Mouse (Mus musculus) ES-CJ7 (cell line): ENCODE data around the gene Zan.
A peak's percentile ranks its signal among the peaks of the same experiment; 100 is the strongest.

Experiments used
- DNase-seq: peaks from one replicate; pipeline ENCODE4 v3.0.0; 2011; ENCODE audit warnings: low read depth, low spot score

Zan gene

DNA sequence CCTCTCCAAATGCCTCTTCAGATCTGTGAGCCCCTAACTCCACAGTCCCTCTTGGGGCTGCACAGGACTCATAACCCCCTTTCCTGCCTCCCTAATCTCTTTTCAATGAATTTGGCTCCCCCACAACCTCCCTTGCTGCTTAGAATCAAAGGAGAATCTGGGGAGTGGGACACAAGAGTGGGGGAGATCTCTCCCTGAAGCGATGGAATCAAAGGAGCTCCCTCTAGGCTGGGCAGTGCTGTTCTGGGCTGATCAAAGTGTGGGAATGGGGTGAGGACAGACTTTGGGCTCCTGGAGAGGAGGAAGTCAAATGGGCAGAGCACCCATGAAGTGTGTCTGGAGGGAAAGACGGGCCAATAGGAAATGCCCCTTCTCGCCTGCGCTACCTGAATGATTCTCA, 125.5 kb downstream of the Zan start:
- no peak for DNase-seq

DNA sequence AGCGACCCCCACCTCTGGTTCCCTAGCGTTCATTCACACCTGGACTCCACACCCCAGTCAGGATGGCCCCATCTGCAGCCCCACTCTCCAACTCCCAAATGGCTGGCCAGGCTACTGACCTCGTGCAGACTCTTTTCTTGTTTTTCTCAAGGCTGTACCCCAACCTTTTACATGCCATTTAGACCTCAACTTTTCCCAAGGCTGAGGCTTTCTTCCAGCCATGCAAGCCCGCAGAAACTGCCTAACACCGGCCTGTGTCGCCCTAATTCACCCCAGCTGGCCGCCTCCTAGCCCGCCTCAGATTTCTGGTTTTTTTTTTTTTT, 125.8 kb downstream of the Zan start:
- DNase-seq, result no peak

DNA sequence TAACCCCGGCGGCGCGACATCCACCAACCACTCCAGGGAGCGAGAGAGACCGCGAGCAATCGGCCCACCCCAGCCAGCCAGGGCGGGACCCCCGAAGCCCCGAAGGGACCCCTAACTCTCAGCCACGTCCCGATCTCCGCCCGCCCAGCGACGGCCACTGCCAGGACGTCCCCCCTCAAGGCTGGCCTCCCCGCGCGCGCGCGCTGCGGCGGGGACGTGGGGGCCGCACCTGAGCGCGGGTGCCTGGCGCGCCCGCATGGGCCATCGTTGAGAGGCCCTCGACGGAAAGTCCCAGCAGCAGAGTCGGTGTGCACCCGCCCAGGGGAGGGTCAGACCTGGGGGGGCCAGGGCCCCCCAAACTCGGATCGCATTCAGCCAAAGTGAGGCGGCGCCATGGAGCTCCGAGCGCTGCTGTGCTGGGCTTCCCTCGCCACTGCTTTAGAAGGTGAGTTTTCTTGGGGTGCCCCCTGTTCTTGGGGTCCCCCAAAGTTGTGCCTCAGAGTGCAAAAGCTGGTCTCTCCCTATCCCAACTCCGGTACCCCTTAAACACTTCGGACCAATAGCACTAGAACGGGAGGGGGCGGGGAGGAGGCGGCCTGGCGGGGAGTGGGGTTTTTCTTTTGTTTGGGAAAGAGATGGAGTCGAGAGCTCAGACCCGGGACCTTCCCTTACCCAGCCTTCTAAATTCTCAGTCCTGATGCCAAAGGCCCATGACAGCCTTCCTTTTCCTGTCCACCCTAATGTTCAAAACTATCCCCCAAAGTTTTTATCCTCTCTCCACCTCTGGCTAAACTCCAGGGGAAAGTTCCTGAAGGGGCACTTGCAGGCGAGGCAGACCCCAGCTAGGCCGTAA, 126.4 kb downstream of the Zan start:
- DNase-seq, result no peak

DNA sequence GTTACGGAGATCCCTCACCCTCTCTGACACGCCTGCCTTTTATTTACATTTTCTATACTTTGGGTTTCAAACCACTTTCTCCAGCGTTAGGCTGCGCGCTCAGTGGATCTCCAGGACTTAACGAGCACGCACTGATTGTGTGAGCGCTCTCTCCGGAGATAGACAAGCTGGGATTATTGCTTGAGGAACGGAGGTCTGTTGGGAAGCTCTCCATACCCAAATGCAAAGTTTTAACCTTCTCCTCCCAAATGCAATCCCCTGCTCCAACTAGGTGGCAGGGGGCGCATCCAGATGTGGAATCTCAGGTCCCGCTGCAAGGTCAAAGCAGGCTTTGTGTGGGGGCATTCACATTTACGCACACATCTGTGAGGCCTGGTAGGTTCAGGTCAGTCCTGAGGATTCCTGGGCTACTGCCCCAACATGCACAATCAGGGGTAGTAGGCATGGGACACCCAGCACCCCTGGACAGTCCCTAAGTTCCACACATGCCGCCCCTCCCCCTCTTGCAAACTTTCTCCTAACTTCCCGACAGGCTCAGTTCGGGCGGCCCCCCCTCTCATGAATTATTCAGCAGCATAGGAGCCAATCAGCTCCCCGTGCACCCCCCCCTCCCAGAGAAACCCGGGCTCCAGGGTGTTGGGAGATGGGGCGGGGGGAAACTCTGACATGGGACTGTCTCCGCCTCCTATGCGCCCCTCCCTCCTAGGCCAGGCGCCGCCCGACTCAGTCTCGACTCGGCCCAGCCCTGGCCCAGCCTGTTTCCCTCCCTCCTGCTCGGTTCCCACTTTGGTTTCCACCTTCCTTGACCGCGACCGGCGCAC, 127.3 kb downstream of the Zan start, which contains the start of gene Ephb4:
Gene Ephb4, plus strand, starts transcription at position 726 of the 821 bp plus-strand sequence.
- DNase-seq, result peak; percentile 97

DNA sequence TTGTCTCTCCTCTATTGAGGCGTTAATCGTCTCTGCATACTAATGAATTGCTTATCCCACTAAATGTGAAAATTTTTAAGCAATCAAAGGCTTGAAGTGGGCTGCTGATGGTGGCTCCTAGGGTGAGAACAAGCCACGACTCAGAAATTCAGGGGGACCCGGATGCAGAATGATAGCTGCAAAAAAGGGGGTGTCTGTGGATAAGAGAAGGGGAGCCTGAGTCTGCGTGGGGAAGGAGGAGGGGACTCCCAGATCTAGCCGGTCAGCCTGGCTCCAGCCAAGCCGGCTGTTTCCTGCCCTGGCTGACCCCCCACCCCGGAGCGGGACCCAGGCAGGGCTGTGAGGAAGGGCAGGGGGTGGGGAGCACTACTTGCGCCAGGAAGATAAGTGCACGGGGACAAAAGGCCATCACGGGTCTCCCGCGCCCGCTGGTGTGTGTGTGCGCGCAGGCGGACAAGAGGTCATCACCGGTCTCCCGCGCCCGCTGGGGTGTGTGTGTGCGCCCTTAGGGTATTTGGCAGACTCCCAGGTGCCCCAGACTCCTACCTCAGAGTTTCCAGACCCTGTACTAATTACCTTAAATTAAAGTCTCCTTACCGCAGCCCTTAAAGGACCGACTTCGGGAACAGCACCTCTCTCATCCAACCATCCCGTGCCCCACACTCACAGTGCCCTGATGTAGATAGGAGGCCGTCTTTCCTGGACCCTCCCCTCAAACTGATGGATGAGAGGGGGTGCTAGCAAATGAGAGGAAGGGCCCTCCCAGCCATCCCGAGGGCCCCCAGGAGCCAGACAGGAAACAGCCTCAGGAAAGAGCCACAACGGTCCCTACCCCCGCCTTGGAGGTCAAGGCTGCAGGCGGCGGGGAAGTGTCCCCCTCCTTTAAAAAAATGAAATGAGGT, 128.1 kb downstream of the Zan start:
- DNase-seq, result peak; percentile 42

DNA sequence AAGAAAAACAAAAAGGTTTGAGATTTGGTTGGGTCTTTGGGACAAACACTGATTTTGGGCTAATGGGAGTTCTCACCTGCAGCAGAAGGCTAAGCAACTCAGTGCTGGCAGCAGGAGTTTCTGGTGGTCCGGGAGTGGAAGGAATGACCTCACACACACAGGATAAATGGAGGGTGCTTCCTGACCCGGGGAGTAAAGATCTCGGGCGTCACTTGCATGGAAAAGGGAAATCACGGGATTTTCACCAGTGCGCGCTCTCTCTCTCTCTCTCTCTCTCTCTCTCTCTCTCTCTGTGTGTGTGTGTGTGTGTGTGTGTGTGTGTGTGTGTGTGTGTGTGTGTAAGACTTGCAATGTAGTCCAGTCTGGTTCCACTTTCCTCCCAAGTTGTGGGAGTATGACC, 129.0 kb downstream of the Zan start:
- DNase-seq, result no peak

DNA sequence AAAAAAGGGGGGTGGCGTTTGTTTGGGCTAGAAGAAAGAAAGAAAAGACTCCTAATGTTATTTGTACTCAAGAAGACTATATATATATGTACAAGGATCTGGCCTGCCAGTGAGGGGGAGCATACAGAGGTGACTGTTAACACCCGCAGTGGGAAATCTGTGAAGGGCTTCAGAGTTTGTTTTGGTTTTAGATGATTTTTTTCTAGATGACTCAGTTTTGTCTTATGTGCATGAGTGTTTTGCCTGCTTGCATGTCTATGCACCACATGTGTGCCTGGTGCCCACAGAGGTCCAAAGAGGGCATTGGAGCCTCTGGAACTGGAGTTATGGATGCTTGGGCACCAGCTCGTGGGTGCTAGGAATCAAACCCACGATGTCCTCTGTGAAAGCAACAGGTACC, 129.9 kb downstream of the Zan start:
- no peak for DNase-seq

DNA sequence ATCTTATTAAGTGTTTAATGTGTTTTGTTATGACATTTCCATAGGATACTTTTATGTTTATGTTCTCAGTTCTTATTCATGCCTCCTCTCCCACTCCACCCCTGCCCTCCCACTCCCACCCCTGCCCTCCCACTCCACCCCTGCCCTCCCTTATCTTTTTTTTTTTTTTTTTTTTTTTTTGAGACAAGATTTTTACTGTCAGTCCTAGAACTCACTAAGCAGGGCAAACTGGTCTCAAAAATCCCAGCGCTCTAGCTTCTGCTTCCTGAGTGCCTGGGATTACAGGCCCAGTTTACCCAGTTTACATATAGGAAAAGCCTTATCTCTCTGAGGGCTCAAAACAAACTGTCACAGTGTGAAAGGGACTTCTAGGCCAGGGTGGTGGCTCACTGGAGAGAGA, 130.5 kb downstream of the Zan start:
- no peak for DNase-seq

DNA sequence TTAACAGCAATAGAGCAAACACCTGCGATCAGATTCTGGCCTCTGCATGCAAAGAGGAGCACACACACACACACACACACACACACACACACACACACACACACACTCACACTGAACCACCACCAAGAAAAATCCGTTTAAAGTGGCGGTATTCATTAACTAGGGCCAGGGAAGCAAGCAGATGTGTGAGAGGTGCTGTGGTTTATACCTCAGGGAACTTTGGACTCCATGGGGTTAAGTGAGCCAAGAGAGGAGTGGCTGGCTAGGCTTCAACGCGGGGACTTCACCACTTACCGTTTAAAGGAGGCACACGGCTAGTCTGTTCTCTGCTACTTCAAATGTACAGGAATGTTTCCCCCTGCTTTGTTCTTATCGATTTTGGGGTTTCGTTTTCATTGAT, 131.0 kb downstream of the Zan start:
- DNase-seq, result no peak

DNA sequence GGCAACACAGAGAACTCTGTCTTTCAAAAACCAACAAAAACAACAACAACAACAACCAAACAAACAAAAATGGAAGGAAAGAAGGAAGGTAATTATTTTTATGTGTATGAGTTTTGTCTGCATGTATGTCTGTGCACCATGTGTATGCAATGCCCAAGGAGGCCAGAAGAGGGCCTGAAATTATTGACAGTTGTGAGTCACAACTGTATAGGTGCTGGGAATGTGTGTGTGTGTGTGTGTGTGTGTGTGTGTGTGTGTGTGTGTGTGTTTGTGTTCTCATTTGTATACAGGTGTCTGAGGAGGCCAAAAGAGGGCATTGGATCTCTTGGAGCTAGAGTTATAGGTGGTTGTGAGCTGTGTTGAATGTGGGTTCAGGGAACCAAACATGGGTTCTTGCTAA, 133.0 kb downstream of the Zan start:
- DNase-seq, result no peak

DNA sequence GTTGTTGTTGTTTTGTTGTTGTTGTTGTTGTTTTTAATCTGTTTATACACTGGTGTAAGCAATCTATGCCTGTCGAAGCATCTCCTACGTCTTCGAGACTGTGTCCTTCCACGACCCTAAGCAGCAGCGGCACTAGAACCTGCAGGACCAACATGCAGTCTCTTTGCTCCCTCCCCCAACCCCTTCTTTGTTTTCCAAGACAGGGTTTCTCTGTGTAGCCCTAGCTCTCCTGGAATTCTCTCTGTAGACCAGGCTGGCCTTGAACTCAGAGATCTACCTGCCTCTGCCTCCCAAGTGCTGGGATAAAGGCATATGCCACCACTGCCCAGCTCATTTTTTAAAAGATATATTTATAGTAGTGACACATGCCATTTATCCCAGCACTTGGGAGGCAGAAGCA, 133.5 kb downstream of the Zan start:
- no peak for DNase-seq

DNA sequence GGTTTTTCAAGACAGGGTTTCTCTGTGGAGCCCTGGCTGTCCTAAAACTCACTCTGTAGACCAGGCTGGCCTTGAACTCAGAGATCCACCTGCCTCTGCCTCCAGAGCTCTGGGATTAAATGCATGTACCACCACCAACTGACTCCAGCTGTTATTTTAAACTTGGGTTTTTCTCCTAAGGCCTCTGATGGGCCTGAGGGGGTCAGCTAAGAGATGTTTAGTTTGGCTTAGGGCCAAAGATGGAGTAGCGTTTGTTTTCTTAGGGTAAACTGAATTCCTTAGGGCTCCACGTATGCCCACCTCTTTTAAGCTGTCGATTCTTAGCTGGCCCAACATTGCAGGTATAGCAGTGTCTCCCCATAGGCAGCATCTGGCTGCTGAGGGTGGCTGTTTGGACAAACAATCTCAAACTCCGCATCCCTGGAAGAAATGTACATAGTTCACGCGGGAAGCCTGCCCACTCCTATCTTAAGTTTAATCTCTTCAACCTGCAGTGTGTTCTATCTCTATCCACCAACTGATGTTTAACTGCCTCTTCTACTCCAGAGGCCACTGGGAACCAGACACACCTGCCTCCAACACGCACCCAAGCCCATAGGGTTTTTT, 134.4 kb downstream of the Zan start:
- DNase-seq, result no peak

DNA sequence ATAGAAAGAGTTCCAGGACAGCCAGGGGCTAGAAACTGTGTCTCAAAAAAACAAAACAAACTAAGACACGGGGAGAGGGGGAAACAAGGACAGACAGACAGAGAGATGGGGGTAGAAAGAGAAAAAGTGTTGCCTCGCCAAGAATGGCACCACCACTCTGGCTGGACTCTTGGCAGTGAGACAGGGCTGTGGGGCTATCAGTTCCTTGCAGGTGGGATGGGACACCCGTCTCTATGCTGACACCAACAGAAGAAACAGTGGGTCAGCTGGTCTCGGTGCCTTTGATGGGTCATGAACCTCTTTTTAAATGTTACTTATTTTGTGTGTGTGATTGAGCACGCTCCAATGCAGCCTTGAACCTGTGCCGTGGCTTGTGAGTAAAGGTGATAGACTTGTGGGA, 136.6 kb downstream of the Zan start:
- DNase-seq, result no peak

DNA sequence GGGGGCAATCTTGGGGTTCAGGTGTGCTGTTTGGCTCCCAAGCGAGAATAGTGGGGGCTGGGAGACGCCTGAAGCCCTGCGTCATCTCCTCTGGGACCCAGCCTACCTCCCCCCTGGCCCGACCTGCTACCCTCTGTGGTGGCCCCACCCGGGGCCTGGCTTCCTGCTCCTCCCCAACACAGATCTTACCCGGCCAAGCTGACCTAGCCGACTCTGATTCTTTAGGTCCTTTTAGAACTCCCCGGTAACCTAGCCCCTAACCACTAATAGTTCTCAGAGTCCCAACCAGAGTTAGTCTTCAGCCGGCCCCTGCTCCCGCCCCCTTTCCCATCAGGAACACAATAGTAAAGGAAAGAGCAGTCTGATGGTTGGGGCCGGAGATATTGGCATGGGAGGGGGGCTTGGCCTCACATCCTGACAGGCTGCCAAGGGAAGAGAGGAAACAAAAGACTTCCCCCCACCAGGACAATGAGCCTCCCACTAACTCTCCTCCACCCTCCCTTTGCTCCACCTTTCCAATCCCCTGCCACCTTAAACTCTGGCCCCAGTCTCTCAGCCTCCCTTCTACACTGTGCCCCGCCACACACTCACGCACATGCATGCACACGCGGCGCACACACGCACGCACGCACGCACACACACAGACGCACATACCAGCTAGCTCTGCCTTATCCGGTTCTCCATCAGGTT, 137.4 kb downstream of the Zan start:
- DNase-seq, result peak; percentile 81

DNA sequence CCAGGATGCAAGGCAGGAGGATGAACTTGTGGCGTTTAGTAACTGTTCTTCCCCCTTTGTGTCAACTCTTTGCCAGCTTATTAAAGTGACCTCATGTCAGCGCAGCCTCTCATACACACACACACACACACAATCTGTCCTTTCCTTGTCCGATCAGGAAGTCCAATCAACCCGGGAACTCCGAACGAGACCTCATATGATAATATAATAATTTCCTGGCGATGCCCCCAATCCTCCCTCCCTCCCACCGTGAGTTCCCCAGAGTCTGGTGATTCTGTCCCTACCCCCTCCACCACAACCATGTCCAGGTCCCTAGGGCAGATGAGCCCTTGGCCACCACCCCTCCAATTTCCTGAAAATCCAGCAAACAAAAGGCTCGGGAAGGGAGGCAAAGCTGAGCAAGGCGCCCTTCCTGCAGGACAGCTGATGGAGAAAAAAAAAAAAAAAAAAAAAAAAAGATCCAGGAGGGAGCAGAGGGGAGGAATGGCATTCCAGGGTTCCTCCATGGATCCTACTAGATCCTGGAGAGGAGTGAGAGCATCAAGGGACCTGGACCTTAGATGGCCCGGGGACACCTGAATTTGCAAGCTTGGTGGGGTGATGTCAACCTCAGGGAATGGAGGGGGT, 138.1 kb downstream of the Zan start:
- peak; percentile 40 for DNase-seq

DNA sequence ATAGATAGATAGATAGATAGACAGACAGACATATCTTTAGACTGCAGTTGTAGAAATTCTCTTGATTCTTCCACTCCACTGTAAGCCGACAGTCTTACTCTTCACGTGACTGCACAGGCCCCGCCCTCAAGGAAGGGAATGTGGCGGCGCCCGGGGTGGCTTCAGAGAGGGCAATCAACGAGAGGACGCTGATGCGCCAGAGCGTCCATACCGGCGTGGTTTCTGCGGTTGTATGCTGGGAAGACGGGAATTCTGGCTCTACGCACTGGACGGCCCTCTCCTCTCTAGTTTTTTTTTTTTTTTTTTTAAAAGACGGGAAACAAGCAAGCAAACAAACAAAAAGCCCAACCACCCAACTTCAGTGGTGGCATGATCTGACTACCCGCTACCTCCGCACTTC, 138.6 kb downstream of the Zan start:
- peak; percentile 93 for DNase-seq

DNA sequence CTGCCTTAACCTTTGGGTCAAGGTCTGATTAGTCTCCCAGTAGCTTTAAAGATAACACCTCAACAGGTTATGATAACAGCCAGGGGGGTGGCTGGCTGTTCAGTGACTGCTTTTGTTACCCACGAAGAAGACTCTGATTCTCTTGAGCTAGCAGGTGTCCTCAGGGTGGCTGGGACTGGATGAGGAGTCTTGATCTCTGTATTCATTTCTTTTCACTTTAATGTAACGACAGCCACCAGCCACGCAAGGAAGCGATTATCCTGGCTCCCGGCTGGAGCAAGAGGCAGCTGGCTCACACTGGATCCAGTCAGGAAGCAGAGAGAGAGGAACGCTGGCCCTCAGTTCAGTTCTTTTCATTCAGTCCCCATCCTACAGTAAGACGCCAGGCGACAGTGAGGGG, 139.7 kb downstream of the Zan start:
- DNase-seq, result peak; percentile 93

DNA sequence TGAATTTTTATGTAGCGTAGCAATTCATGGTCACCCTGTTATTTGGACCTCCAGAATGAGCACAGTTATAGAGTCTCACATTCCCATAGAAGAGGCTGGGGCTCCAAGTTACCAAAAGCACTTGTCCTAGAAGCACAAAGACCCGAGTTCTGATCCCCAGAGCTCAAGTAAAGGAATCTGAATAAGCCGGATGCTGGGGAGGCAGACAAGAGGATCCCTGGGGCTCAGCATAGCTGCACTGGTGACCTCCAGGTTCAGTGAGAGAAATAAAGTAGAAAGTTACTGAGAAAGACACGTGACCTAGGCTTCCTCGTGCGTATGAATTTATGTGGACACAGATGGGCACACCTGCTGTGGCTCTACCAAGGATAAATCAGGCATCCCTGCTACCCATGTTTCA, 141.8 kb downstream of the Zan start:
- DNase-seq, result no peak

DNA sequence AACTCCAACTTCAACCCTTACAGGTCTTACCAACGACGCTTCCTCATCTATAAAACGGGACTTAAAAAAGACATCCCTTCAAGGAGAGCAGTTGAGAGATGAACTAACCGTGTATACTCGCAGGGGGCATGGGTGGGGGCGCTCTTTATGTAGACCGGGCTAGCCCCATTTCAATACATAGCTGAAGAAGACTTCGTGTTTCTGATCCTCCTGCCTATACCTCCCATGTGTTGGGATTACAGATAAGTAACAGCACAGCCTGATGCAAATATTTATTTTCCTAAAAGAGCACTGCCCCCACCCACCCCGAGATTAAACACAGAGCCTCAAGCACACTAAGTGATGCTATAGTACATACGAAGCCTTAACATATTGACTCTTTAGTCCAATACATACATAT, 142.5 kb downstream of the Zan start:
- DNase-seq, result no peak

DNA sequence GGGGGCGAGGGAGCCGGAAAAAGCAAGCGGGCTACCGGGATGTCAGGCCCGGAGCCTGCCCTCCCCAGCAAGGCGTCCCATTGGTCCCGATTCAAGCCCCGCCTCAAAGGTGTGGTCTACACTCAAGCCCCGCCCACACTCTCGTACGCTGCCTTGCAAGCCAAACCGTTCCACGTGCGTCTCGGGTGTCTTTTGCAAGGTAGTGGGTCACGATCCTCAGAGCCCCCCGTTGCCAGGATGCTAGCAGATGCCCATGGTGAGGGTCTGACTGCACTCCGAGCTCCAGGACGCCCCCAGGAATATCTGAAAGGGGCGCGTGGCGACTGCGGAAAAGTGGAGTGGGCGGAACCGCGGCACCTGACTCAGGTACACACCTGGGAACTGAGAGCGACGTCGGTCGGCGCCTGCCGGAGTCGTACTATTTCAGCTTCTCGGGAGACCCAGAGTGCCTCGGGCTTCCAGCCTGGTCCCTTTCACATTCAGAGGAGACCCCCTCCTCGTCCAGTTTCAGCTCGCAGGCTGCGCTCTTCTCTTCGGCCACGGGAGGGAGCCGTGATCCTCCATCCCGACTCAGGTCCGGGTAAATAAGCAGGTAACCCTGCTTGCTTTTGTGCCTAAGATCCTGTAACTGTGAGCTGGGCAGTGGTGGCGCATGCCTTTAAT, 143.2 kb downstream of the Zan start, which contains the start of gene Slc12a9:
Gene Slc12a9, minus strand, starts transcription at position 86 of the 663 bp plus-strand sequence.
- peak; percentile 96 for DNase-seq
